Mouse (Mus musculus) B cell, adult 2 months (primary cell): ENCODE results near the gene Olfr786.

Source experiments
- DNase-seq, 2 experiments: peaks; one replicate each; pipeline ENCODE4 v3.0.0; 2022

Gene Olfr786

GRCm38 (mm10) chr10:129427006-129427405 lies at the start of gene Olfr786:
Gene Olfr786 (plus strand): TSS chr10:129427306.
- DNase-seq = no peak

DNA sequence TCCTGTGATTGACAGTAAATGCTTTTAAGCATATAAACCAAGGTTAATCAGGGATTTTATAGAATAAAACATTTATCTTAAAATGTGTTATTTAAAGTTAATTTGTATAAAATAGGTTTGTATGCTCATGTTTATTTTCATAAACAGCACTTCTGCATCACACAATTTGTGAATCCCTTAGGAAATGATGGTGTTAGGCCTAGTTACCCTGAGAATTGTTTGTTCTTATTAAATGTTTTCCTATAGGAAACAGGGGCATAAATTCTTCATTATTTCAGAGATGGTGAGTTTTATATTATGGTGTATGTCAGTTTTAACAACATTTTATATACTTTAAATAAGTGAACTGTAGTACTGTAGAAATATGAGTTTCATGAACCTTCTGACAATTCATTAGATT lies 43.3 kb upstream of the Olfr786 start, which contains the start of gene Olfr784:
Olfr784 (plus strand) TSS at position 301 of the 400 bp plus-strand sequence.
- no peak for DNase-seq

DNA sequence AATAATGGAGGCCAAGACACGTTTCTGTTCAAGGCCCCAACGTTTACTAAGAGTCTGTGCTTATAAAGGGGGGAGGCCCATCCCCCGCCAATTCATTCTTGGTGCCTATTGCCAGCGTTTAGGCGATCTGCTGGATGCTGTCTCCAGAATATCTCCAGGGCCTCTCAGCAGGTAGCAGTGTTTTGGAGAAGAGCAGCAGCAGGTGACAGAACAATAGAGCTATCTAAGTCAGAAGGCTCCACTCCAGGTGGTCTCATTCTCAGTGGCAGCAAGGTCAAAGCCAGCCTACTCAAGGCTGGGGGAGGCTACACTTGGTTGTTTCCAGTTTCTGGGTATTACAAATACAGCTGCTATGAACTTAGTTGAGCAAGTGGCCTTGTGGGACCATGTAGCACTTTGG lies 26.2 kb upstream of the Olfr786 start:
- no peak for DNase-seq

- DNase-seq = no peak
Observed at GRCm38 (mm10) chr10:129405126-129405525, 22.0 kb upstream of the Olfr786 start, which contains the start of gene Olfr785. Gene Olfr785 (plus strand): TSS chr10:129405426.

DNA sequence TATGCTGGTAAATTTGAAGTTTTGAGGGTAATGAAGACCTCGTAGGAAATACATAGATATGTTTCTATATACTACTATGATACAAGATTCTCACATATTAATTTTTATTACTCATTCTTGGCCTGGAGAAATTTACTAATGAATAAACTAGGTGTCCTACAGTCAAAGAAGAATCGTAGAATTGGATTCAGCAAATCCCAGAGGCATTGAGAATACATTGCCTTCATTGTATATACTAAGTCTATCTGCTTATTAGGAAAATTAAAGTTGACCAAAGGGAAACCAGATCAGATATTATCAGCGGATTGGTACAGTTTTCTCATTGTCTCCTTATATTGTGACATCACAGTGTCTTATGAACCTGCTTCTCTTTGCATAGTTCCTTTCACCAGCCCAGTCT lies 34.5 kb downstream of the Olfr786 start, which contains the start of gene Olfr787:
Olfr787 (plus strand) TSS at position 301 of the 400 bp plus-strand sequence.
- no peak for DNase-seq

DNA sequence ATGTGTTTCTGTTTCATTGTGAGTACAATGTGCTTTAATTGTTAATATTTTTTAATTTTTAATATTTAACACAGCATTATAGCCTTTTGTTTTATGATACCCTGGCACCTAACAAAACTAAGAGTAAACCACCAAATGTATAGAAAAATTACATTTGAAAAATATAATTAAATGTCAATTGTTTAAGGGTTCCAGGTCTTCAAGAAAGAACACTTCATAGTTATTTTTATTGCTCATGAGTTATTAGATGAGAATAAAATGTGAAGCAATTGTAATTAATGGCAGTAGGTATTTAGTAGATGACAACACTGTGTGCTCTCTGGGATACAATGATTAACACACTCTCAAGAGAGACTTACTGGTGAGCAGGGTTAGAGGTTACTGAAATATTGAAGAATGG lies 43.6 kb downstream of the Olfr786 start, which contains the start of gene Olfr788:
Olfr788 (plus strand) TSS at position 301 of the 400 bp plus-strand sequence.
- no peak for DNase-seq

- no peak for DNase-seq
Observed at GRCm38 (mm10) chr10:129473256-129473655, 46.1 kb downstream of the Olfr786 start.

DNA sequence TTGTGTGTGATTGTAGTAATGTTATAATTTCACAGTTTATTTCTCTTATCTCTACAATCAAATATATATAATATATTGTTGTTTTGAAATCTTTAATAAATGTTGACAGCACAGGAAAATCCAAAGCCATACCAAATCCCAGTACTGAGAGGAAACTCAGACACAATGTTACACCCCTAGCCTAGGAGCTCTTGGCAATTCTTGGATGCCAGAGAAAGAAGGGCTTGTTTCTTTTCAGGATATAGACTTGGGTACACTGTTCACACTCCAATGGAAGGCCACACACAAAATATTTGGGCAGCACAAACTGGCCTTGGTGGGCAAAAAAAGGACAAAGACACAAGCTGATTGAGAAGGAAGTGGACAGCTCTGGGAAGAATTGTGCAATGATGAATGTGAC lies 46.6 kb downstream of the Olfr786 start:
- no peak for DNase-seq

- no peak for DNase-seq
Observed at GRCm38 (mm10) chr10:129484452-129484851, 57.3 kb downstream of the Olfr786 start, which contains the start of gene Olfr789. Gene Olfr789 (plus strand): TSS chr10:129484752.
